Mouse (Mus musculus) fat pad, adult 2 months (tissue): ENCODE results near the gene Spata13.

ENCODE experiments used
- DNase-seq: peaks from one replicate; pipeline ENCODE4 v3.0.0-alpha.2; 2011; ENCODE audit warnings: low read depth, low spot score; ENCODE audit errors: extremely low read depth

Gene Spata13

DNA sequence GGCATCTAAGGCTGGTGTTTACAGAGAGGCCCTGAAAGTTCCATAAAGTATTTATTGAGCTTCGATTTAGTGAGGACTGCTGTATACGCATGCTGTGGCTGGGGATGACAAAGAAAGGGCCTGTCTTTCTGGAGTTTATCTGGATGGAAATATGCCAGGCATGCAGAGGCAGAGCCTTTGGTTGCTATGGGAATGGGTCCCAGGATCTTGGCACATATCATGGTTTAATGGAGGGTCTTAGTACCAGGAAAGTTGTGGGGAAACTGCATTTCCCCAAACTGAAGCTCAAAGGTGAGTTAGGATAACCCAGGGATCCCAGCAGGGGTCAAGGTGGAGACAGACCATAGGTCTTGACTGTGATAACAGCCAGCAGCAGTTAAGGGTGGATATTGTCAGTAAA, 37.7 kb downstream of the Spata13 start:
- DNase-seq = no peak

DNA sequence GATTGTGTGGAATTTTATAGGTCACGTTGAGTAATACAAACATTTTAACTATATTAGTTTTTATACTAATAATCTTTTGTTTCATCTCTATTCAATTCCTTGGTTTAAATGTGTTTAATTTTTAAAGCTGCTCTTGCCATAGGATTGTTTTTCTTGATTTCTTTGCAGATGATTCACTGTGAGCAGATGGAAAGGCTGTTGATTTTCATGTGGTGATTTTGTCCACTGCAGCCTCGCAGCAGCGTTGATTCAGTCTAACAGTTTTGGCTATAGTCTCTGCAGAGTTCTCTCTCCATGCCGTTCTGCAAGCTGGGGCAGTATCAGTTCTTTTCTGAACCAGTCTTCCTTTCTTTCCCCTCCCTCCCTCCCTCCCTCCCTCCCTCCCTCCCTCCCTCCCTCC, 41.9 kb downstream of the Spata13 start:
- no peak for DNase-seq

DNA sequence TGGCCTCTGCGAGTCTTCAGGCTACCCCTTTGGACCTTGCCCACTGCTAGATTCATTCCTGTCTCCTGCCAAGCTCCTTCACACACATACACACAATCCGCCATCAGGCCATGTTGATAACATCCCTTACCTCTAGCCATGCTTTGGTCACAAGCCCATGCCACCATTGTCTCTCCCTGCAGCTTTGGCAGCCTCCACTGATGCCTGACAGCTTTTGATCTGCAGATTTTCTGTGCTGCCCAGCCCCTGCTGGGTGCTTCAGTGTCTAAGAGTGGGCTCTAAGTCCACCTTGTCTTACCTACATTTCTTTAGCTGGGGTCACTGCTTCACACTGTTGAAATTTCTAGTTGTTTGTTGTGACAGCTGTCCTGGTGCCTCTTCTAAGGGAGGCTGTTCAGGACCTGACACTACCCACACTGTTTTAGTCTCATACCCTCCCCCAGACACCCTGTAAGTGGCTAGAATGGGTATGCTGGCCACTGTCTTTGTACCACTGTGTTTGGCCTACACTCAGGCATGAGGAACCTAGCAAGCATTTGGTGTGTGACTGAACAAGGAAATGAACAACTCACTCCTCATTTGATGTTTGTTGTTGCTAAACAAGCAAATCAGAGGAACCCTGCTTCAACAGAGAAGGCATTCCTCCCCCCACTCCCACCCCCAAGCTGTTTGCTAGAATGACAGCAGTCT, 43.0 kb downstream of the Spata13 start:
- DNase-seq = no peak

DNA sequence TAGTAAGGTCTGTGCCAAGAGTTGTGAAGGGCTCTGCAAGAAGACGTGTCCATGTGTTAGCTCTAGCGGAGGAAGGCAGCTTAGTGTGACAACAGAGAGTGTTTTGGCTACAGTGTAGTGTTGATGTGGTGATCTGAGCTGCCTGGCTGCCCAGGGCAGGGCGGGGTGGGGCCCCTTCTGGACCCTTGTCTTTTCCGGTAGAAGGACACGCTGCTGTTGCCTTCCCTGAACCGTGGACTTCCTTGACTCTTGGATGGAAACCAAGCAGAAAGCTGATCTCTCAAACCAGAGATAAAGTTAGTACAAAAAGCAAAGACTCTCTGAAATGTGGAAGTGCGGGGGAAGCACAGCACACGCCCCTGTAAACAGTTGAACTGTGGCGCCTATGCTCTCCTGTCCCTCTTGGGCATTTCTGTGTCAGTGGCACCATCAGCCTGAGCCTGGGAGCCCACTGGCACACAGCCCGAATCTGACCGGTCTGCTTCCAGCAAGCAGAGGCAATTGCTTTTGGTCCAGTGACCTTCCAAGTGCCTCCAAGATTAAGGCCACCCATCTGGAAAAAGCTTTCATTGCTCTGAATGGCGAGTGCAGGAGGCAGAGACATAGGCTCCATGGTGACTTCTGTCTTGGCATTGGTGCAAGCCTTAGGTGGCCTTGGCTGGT, 48.7 kb downstream of the Spata13 start:
- DNase-seq = no peak

DNA sequence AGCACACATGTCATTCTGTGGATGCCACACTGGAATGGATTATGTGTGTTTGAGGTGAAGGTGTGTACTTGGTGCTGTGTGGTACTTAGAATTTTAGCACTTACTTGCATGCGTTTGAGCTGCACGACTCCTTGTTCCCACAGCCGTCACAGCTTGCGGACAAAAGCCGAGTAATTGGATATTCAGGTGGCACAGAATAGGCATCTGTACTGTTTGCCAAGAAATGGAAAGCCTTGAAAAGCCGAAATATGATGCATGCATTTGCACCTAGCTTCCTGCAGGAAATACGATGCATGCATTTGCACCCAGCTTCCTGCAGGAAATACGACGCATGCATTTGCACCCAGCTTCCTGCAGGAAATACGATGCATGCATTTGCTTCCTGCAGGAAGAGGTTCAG, 50.2 kb downstream of the Spata13 start:
- DNase-seq = no peak

DNA sequence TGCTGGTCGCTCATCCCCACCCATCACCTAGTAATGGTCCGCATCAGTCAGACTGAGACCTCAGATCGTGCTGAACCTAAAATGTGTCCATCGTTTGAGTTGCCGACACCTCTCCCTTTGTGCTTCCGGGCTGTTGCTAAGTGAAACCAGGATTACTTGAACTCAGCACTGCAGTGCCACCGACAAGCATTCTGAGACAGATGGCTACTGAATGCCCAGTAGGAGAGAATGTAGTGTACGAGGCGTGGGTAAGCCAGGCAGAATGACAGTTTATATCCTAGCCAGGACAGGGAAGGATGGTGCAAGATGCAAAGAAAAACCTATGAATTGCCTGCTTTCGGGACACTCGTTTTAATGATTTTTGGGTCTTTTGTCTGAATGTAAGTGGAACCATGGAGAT, 52.9 kb downstream of the Spata13 start:
- DNase-seq = no peak

DNA sequence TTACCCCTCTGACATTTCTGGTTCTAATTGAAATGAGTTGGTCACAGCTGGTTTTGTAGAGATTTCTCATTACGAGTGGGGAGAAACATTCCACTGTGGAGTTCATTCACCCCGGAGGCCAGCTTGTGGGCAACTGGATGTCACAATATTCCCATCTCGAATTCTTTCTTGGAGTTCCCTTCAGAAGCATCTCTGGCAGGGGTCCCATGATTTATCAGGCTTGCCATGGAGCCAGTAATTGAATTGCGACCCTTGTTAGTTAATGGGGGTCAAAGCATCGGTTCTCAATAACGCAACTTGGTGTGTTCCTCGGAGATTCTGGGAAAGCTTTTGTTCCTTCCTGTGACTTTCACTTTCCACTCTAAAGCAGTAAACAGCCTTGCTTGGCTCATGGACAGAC, 53.4 kb downstream of the Spata13 start:
- no peak for DNase-seq

DNA sequence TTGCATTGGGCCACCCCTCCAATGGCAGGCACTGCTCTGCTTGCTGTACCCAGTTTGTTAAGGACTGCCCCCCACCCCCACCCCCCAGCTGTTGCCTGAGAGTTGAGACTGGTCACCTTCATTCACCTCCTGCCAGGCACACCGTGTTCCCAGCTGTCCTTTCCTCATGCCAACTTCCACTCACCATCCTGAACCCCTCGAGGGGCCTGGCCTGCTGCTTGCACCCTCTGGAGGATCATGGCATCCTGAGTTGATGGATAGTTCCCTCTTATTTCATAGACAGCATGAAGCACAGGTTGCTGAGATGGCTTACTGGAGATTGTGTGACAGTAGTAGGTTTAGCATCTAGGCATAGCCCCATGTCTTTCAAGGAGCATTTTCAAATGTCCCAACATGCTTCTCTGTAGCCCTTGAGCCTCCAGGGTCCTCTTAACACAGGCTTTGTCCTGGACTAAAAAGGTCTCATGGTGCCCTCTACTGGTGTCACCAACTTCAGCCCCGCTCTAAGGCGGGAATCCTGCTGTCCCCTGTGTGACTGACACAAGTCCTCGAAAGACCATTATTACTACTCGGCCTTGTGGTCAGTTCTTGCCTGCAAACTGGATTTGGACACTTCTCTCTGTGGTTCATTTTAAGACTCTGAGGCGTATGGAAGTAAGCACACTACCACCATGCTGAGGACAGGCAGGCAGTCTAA, 54.9 kb downstream of the Spata13 start:
- DNase-seq = no peak

DNA sequence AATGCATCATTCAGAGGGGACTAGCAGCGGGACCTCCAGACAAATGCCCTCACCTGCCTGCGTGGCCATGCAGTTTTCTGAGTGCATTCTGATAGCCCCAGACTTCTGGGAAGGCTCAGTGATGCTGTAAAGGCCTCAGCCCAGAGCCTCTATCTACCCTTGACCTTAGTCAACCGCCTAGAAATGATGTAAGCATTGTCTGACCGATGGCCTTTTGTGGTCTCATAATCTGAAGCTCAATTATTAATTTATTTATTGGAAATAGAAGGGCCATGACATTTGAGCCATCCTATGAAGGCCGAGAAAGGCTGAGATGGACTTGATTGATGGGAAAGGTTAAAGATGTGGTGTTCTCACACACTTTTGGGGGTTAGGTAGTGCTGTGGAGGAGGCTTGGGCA, 56.0 kb downstream of the Spata13 start:
- DNase-seq = no peak

DNA sequence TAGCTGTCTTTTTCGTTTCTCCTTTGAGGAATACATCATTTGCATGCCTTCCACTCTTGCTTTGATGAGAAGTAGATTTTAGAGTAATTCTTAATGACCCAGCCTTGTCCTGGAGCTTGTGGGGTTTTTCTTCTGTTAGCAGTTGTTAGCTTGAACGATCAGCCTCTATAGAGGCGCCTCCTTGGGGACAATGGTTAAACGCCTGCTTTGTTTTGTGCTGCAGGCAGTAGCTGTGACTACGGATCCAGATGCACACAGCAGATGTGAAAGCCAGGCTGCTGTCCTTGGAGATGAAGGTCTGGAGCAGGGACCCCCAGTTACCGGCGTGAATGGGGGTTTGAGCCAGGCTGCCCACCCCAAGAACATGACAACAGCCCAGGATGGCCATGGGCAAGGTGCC, 56.8 kb downstream of the Spata13 start:
- DNase-seq = no peak

DNA sequence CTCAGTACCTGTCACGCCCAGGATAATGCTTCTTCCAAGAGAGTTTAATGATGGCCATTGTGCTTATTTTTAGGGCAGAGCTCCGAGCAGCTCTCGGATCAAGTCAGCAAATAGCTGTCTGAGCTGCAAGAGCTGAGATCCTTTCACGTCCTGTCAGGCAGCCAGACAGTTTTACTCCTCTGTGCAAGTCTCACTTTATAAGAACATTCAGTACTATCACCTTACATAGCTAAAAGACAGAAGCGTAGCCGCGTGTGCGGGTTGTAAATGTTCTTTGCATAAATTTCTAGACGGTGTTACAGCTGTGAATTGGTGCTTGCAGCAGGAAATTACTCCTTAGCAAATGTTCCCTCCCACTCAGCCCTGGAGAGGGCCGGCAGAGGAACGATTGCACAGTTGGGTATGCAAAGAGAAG, 59.3 kb downstream of the Spata13 start:
- no peak for DNase-seq

DNA sequence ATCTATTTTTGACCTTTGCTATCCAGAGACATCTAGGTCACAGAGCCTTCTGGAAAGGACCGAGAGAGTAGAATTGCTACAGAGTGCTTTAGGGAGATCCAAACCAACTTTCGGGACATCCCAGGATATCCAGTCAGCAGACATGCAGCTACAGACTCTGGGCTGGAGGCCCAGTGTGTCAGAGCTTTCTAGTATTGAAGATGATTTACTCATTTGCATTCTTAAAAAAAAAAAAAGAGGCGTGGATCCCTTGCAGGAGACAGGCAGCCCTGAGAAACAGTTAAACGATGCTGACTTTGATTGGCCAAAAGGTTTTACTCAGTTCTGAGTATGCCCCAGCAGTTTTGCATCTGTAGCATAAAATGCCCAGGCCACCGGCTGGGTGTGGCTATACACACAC, 59.9 kb downstream of the Spata13 start:
- no peak for DNase-seq

DNA sequence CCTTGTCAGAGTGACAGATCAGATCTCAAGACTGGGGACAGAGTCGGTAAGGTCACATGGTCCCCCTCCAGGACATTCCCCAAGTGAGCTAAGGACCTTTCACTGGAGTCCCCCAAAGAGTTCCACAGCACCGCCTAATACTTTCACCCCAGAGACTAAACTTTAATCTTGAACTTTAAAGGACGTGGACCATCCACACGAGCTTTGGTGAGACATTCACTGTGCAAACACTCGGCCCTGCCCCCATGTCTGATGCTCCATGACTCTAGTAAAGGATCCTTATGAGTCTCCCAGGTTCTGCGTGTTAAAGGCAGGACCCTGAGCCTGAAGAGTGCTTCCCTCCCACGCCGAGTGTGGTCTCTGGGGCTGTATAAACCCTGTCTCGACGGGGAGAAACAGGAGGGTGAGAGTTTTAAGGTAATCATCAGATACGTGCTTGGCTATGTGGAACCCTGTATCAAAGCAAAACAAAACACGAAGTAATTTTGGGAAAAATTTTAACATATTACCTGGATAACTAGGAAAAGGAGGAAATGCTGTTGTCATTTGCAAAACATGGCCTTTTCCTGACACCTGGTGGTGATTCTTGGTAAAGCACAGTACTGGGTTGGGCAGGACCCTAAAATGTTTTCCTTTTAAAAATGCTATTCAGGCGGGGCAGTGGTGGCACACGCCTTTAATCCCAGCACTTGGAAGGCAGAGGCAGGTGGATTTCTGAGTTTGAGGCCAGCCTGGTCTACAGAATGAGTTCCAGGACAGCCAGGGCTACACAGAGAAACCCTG, 60.6 kb downstream of the Spata13 start:
- no peak for DNase-seq

DNA sequence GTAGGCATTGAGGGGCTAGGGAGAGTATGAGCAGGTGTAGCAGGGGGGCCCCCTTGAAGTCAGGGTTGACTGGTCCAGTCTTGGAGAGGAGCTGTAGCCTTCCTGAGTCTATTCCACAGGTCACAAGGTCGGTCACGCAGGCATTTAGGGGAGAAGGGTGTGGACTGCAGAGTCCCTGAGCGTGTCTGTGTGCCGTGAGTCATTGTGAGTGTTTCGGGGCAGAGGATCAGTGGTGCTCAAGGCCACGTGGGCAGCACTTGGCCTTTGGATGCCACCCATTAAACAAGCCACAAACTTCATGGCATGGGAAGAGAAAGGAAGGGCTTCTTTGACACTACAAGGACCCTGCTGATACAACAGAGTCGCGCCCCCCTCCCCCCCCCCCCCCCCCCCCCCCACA, 63.5 kb downstream of the Spata13 start:
- DNase-seq = no peak

DNA sequence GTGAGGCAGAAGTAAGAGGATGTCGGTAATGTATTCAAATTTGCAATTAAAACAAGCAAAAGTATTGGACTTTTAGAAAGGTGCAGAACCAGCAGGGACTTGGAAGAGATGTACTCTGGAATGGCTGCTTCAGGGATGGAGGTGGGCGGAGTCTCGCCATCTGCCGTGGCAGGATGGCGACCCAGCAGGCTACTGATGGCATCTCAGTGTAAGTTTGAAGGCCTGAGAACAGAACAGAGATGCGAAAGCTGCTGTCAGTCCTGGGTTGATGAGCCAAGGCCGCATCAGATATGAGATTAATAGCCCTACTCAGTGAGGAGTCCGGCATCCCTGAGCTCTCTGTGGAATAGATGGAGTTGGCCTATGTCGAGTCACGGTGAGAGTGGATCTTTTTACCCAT, 65.2 kb downstream of the Spata13 start:
- no peak for DNase-seq

DNA sequence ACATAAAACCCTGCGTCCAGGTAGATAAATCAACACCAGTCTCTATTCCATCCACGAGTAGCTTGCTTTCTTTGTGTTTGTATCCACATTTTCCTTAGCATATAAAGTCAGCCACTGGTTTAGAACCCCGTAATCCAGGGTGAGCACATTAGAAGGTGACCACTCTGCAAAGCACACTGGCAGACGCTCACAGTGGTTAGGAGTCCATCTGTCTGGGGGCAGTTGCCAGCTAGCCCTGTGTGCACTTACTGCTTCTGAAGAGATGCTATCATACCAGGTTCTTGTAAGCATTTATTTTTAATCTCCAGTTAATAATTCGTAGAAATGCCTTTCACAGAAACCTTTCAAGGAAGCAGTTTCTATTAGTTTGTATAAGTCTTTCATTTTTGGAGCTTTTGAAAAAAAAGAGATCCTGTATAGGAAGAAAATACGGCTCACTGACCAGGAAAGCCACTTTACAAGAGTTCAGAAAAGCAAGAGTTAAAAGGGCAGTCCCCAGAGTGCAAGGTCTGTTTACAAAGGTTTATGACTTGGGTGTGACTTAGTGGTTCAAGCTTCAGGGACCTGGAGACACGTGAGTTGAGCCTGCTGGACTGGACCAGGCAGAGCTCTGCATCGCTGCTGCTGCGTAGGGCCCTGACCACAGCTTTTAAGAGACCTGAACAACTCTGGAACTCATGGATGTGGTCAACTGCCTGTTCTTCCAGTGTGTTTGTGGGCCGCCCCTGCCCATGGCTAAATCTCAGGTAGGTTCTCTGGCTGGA, 68.8 kb downstream of the Spata13 start:
- no peak for DNase-seq

DNA sequence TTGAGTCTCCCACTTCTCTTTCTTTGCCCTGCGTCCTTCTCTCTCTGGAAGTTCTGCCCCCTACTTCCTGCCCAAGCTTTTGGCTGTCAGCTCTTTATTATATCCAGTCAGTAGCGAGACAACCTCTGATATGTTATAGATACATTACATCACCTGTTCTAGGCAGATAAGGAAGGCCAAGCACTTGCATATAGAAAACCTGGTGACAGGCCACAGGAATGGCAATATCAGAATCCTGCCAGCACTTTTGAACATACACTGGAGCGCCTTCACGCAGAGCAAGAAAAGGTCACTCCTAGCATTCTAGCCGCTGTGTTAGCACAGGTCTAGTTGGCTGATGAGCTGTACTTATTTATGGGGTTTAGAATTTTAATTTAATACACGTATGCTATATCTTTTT, 70.7 kb downstream of the Spata13 start:
- DNase-seq = no peak

DNA sequence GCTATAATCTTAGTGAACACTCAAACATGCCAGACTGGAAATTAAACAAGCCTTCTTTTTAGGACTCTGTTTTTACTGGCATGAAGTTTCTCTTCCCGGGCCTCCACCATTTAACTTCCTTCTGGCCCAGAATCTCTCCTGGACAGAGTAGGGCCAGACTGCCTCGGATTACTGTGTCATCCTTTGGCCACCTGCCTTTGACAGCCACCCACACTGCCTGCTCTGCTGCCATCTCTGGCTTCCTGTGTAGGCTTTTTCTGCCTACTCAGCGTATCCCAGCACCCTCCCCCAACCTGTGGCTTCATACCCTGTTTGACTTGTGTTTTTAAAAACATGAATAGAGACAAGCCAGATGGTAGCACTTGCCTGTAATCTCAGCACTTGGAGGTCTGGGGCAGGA, 71.2 kb downstream of the Spata13 start:
- peak; percentile 88 for DNase-seq

DNA sequence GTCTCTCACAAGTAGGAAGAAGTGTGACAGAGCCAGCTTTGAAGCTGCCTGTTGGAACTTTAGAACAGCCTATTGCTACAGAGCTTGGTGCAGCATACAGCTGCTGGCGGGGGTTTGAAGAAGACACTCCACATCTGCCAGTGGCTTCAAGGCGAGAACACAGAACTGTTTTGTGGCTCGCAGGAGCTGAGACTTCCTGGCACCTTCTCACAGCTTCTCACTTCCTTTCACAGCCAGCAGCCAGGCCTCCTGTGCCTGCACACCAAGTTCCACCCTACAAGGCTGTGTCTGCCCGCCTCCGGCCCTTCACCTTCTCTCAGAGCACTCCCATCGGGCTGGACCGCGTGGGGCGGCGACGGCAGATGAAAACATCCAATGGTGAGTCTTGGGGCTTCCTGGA, 75.4 kb downstream of the Spata13 start:
- no peak for DNase-seq

DNA sequence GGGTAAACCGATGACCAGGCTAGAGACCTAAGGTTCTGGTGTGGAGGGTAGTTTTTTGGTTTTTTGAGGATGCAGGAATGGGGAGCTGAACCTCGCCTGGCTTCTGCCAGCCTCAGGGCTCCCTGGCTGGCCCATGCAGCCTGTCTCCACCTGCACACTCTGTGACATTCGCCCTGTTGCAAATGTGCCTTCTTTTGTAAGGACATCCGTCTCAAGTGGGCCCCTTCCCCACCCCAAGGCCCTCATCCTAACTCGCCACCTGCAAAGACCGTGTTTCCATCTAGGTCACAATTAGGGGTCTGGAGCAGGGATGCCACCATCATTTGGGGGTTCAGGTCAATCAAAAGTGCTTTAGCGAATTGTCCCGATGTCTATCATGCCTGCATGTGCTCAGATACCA, 75.9 kb downstream of the Spata13 start:
- DNase-seq = no peak

DNA sequence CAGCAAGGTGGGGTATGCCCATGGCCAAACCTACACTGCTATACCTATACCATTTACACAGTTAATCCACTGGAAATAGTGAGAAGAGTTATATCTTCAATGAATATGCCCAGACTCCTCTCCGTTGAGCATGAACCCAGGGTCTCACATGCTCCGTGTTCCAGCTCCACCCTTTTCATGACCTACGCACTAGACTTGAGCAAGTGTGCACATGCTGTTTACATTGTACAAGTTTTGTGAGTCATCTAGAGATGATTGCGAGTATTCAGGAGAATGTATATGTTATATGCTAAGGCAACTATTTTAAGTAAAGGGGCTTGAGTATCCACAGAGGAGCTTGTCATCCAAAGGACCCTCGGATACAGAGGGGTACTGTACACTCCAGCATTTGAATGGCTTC, 77.4 kb downstream of the Spata13 start:
- no peak for DNase-seq
